Mouse (Mus musculus): ENCODE results near the gene Mogat1.

DNA sequence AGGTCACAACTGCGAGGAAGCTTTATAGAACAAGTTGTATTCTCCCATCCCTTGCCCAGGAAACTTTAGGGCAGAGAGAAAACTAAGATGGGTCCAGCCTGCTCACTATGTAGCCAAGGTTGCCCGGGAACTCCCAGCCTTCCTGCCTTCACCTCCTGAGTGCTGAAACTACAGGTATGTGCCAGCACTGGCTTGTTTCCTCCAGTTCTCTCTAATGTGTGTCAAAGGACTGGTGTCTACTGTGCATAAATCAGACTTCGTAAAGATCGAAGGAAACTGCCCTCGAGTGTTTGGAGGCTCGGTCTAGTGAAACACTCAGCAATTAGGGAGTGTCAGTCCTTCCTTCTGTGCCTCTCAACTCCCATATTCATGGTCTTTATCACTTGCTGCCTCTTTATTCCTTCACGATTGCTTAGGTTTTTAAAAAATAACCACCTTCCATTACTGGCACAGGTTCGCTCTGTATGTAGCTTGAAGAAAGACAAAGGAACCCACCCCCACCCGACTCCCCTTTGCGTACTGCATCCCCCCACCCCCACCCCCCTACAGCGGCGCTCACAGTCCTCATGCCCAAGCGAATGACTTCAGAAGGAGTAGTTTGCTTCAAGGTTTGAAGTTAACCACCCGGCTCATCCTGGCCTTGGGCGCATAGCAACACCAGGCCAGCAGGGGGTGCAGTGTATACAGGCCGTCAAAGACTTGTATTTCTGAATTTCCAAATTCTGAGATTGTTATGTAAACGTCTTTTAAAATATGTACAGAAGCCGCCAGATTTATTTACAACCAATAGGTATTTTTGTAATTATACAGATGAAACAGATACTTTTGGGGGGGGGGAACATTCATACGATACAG lies 25.7 kb downstream of the Mogat1 start:
- TF ChIP-seq POLR2A (IDR thresholded peaks at IDR 0.05; ENCODE audit: insufficient read length, low read depth) (no peak), TCF12 (IDR thresholded peaks at IDR 0.05; ENCODE audit: insufficient read depth, poor library complexity, severe bottlenecking) (no peak), E2F4 (IDR thresholded peaks at IDR 0.05; ENCODE audit: insufficient read depth) (no peak), MYOD1 (IDR thresholded peaks at IDR 0.05; ENCODE audit: control insufficient read depth in 1 of 3, insufficient read length in 2 of 3, low read depth in 2 of 3) (no peak), USF1 (IDR thresholded peaks at IDR 0.05; ENCODE audit: low read depth) (no peak), TCF3 (IDR thresholded peaks at IDR 0.05; ENCODE audit: insufficient read length, low read depth) (no peak), MAX (IDR thresholded peaks at IDR 0.05; ENCODE audit: low read depth) (no peak), MYOG (IDR thresholded peaks at IDR 0.05; ENCODE audit: control insufficient read depth in 1 of 3, insufficient read depth in 1 of 3, insufficient read length in 2 of 3, low read depth in 2 of 3) (no peak), CEBPB (IDR thresholded peaks at IDR 0.05; ENCODE audit: insufficient read depth, poor library complexity, severe bottlenecking) (no peak), POLR2AphosphoS2 (IDR thresholded peaks at IDR 0.05; ENCODE audit: insufficient read length, low read depth) (no peak), SRF (IDR thresholded peaks at IDR 0.05; ENCODE audit: control insufficient read depth, insufficient read length, low read depth) (no peak)
